In genomic region chr2:181287958-181288350, GRCm38 (mm10) we compare ENCODE assay signal across 7 mouse cellular contexts. TPM values are rescaled to one million over a fixed set of nuclear protein-coding genes. Genes with fewer than 3 reads are reported as not detected.
DNase-seq lines count a peak whose midpoint lies in the region; ATAC-seq lines count a peak whose summit lies in the region.
"Not testable (repeated sequence)": the region's sequence is repeated elsewhere in the genome, so short reads cannot be mapped to it uniquely, and the experiment has no call there.

Gene Gmeb2, minus strand, starts transcription at chr2:181288035.

- peak; percentile 95 for DNase-seq in adrenal gland, adult 8-10 months
- DNase-seq in embryo, embryonic 9.5 days (ENCODE audit: extremely low spot score), result peak; percentile 88
- DNase-seq in gastrocnemius, postnatal 4 days (ENCODE audit: low spot score in 2 of 2), result peak; percentile 81 to 92
- peak; percentile 92 for DNase-seq in left cerebral cortex, postnatal 36 days (ENCODE audit: low spot score in 2 of 2)
- peak; percentile 98 for DNase-seq in midbrain, embryonic 11.5 days (ENCODE audit: low spot score, missing footprints)
- peak; percentile 98 for DNase-seq in skeletal muscle tissue, adult 2 months (ENCODE audit: low read depth, low spot score)

- peak; percentile 98 for ATAC-seq in intestine, embryonic 16.5 days
- ATAC-seq in midbrain, embryonic 11.5 days (ENCODE audit: low FRiP score), result peak; percentile 95

- intact Hi-C loops in left cerebral cortex, postnatal 36 days (cut with DNase I), result loop anchor here (2.0 kb wide), 1 partner anchor 101 kb away; the partner anchor contains the start of gene Ppdpf

- peak within 1 kb of the TSS; percentile 67 for H3K4me3 ChIP-seq in intestine, embryonic 16.5 days (ENCODE audit: low read length)
- H3K4me3 ChIP-seq in midbrain, embryonic 11.5 days (ENCODE audit: low read depth, low read length), result peak within 1 kb of the TSS; percentile 64

- under 1% methylated on average over 30 of the region's 38 CpGs for WGBS in intestine, embryonic 16.5 days
- WGBS in midbrain, embryonic 11.5 days, result under 1% methylated on average over 21 of the region's 38 CpGs

- H3K36me3 ChIP-seq in intestine, embryonic 16.5 days (ENCODE audit: control insufficient read depth, insufficient read depth, low read length); midbrain, embryonic 11.5 days (ENCODE audit: control insufficient read depth, insufficient read depth, low read length): not testable (repeated sequence)

- peaks cover 14% of the 10 kb centered on the region for H3K4me1 ChIP-seq in intestine, embryonic 16.5 days (ENCODE audit: control insufficient read depth, insufficient read depth, low read length)
- peaks cover 11% of the 10 kb centered on the region for H3K4me1 ChIP-seq in midbrain, embryonic 11.5 days (ENCODE audit: control insufficient read depth, insufficient read depth, low read length)

- H3K4me2 ChIP-seq in intestine, embryonic 16.5 days (ENCODE audit: low read depth, low read length), result peak within 1 kb of the TSS; percentile 69
- peak within 1 kb of the TSS; percentile 66 for H3K4me2 ChIP-seq in midbrain, embryonic 11.5 days

- H3K27ac ChIP-seq in intestine, embryonic 16.5 days (ENCODE audit: low read length), result peak within 1 kb of the TSS; percentile 96
- peak within 1 kb of the TSS; percentile 89 for H3K27ac ChIP-seq in midbrain, embryonic 11.5 days (ENCODE audit: low read depth, low read length)

- not testable (repeated sequence) for H3K27me3 ChIP-seq in intestine, embryonic 16.5 days (replicated peaks; ENCODE audit: control insufficient read depth, insufficient read depth, low read length); midbrain, embryonic 11.5 days (ENCODE audit: control insufficient read depth, insufficient read depth, low read length)

- not testable (repeated sequence) for H3K9me3 ChIP-seq in intestine, embryonic 16.5 days (ENCODE audit: control insufficient read depth, low read length); midbrain, embryonic 11.5 days (ENCODE audit: control insufficient read depth, low read length)

- peak within 1 kb of the TSS; percentile 92 for H3K9ac ChIP-seq in intestine, embryonic 16.5 days (ENCODE audit: low read depth, low read length)
- H3K9ac ChIP-seq in midbrain, embryonic 11.5 days (ENCODE audit: low read length), result peak within 1 kb of the TSS; percentile 92

RNA-seq across cellular contexts. Expression of gene Gmeb2, which starts in this region (rescaled TPM):
- 10 to 100 TPM; 16.0 to 21.6 (median 18.6) TPM for total RNA-seq in adrenal gland, adult 8-10 months (2022)
- total RNA-seq in gastrocnemius, postnatal 4 days (2021), result 10 to 100 TPM; 12.1 to 14.5 TPM
- 11.7 and 12.9 TPM in 2 replicates for polyA plus RNA-seq in intestine, embryonic 16.5 days (2015; fragmentation: Nextera tagmentation; extraction: Ambion mirVana)
- total RNA-seq in left cerebral cortex, postnatal 36 days (2021), result 10 to 100 TPM; 20.1 to 23.4 TPM
- polyA plus RNA-seq in midbrain, embryonic 11.5 days (2014; fragmentation: Nextera tagmentation; extraction: Ambion mirVana), result 18.9 and 19.7 TPM in 2 replicates

Comparison
In these comparisons a context has a peak if more than half of its experiments do, and no peak if none do; other contexts are left out.
1. Peak in every context shown above with its lines: DNase-seq, ATAC-seq, H3K4me3 ChIP-seq and H3K27ac ChIP-seq.